22 mouse cellular contexts compared by ENCODE assay signal in the genomic region with DNA sequence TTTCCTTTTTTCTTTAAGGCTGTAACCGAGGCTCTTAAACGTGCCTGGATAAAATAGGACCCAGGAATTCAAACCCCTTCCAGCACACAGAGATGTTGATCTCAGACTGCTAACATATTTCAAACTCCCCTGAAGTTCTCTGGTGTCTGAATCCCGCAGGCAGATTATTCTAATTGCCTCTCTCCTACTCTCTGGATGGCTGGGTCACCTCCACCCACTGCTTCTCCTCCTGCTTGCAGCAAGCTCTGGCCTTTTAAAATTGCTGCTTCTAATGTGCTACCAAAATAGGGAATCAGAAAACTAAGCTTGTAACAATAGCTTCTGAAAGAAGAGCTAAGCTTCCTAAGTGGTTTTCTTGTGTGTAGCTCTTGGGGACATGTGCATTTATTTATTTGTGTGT.
A peak's percentile ranks its signal among the peaks of the same experiment; 100 is the strongest.
DNase-seq lines count a peak whose midpoint lies in the region; ATAC-seq and TF ChIP-seq lines count a peak whose summit lies in the region.
"Had no signal": no experiment of that assay in that cellular context is flagged by ENCODE, and none has a peak within 500 bp of the region (broad histone marks: within the 10 kb centered on the region; RNA-seq: fewer than 3 reads in every experiment).

No protein-coding gene starts in this region.

- H3K4me3 ChIP-seq in embryonic facial prominence, embryonic 13.5 days: no peak overlapping the region
- no peak overlapping the region for H3K4me3 ChIP-seq in embryonic facial prominence, embryonic 10.5 days
- no peak overlapping the region for H3K4me3 ChIP-seq in left cerebral cortex, adult 2 months
- H3K4me3 ChIP-seq in midbrain, embryonic 15.5 days: no peak overlapping the region
- H3K4me3 ChIP-seq in midbrain, embryonic 11.5 days (ENCODE audit: low read depth, low read length): no peak overlapping the region
- H3K4me3 ChIP-seq: embryonic facial prominence, embryonic 12.5 days; forebrain, embryonic 10.5 days; forebrain, embryonic 13.5 days; gastrocnemius, adult 2 months; hindbrain, embryonic 12.5 days; hindbrain, embryonic 15.5 days had no signal

- no peaks in the 10 kb centered on the region for H3K9me3 ChIP-seq in embryonic facial prominence, embryonic 13.5 days
- peaks cover 2% of the 10 kb centered on the region; the same call in 1 of the 2 replicates for H3K9me3 ChIP-seq in embryonic facial prominence, embryonic 10.5 days
- no peaks in the 10 kb centered on the region for H3K9me3 ChIP-seq in midbrain, embryonic 15.5 days
- H3K9me3 ChIP-seq in midbrain, embryonic 11.5 days (ENCODE audit: control insufficient read depth, low read length): no peaks in the 10 kb centered on the region
- H3K9me3 ChIP-seq: forebrain, embryonic 10.5 days; forebrain, embryonic 13.5 days; hindbrain, embryonic 12.5 days; hindbrain, embryonic 15.5 days had no signal

- ATAC-seq in embryonic facial prominence, embryonic 13.5 days (ENCODE audit: insufficient number of reproducible peaks, insufficient read depth, low FRiP score, low TSS enrichment, low read depth): no peak
- ATAC-seq in midbrain, embryonic 15.5 days (replicated peaks): no peak
- ATAC-seq in midbrain, embryonic 11.5 days (ENCODE audit: low FRiP score): no peak
- ATAC-seq: activated CD4-positive, CD25-positive, alpha-beta regulatory T cell, adult 4 months; forebrain, embryonic 13.5 days had no signal

- no peak for TF ChIP-seq CTCF in left cerebral cortex, adult 2 months (IDR thresholded peaks at IDR 0.05)

- H3K4me2 ChIP-seq in embryonic facial prominence, embryonic 13.5 days: no peak overlapping the region
- H3K4me2 ChIP-seq in midbrain, embryonic 15.5 days: no peak overlapping the region
- H3K4me2 ChIP-seq in midbrain, embryonic 11.5 days: no peak overlapping the region
- H3K4me2 ChIP-seq: embryonic facial prominence, embryonic 12.5 days; forebrain, embryonic 13.5 days; heart, embryonic 11.5 days; hindbrain, embryonic 12.5 days; hindbrain, embryonic 15.5 days had no signal

- no peak overlapping the region for H3K9ac ChIP-seq in embryonic facial prominence, embryonic 13.5 days
- H3K9ac ChIP-seq in midbrain, embryonic 15.5 days: no peak overlapping the region
- H3K9ac ChIP-seq in midbrain, embryonic 11.5 days (ENCODE audit: low read length): no peak overlapping the region
- H3K9ac ChIP-seq: embryonic facial prominence, embryonic 12.5 days; forebrain, embryonic 13.5 days; hindbrain, embryonic 12.5 days; hindbrain, embryonic 15.5 days had no signal

- WGBS in embryonic facial prominence, embryonic 13.5 days: 14% methylated on average over 3 of the region's 3 CpGs
- WGBS in embryonic facial prominence, embryonic 10.5 days: 48% methylated on average over 3 of the region's 3 CpGs
- WGBS in midbrain, embryonic 15.5 days: 36% methylated on average over 3 of the region's 3 CpGs
- 51% methylated on average over 3 of the region's 3 CpGs for WGBS in midbrain, embryonic 11.5 days

- H3K27me3 ChIP-seq in embryonic facial prominence, embryonic 13.5 days: no peaks in the 10 kb centered on the region
- no peaks in the 10 kb centered on the region for H3K27me3 ChIP-seq in embryonic facial prominence, embryonic 10.5 days (replicated peaks; ENCODE audit: low read depth, poor library complexity, severe bottlenecking)
- H3K27me3 ChIP-seq in midbrain, embryonic 15.5 days (replicated peaks): no peaks in the 10 kb centered on the region
- H3K27me3 ChIP-seq in midbrain, embryonic 11.5 days (ENCODE audit: control insufficient read depth, insufficient read depth, low read length): no peaks in the 10 kb centered on the region
- H3K27me3 ChIP-seq: embryonic facial prominence, embryonic 12.5 days; forebrain, embryonic 13.5 days; hindbrain, embryonic 12.5 days; hindbrain, embryonic 15.5 days had no signal

- DNase-seq in embryonic facial prominence, embryonic 10.5 days (ENCODE audit: low spot score): no peak
- peak in 1 of 2 experiments; percentile 16 for DNase-seq in left cerebral cortex, adult 2 months (ENCODE audit: extremely low spot score in 1 of 2, low spot score in 2 of 2)
- DNase-seq in left cerebral cortex, adult 11 months (ENCODE audit: low spot score): no peak
- DNase-seq in midbrain, embryonic 11.5 days (ENCODE audit: low spot score, missing footprints): no peak
- DNase-seq in adrenal gland, adult 18-20 months (ENCODE audit: low spot score in 2 of 2): no peak
- DNase-seq: adrenal gland, postnatal 10 days; adrenal gland, postnatal 36 days; cerebellum, adult 18-20 months; cerebellum, adult 9-10 months; cerebellum, postnatal 14 days; gastrocnemius, adult 2 months; gastrocnemius, postnatal 14 days; heart, adult 11 months had no signal

- peaks cover 9% of the 10 kb centered on the region; the same call in 1 of the 2 replicates for H3K4me1 ChIP-seq in embryonic facial prominence, embryonic 13.5 days
- peaks cover 9% of the 10 kb centered on the region for H3K4me1 ChIP-seq in embryonic facial prominence, embryonic 10.5 days
- 0 out of 2 replicates have a peak, but pooled peaks cover 3% of the 10 kb centered on the region for H3K4me1 ChIP-seq in midbrain, embryonic 15.5 days
- no peaks in the 10 kb centered on the region for H3K4me1 ChIP-seq in midbrain, embryonic 11.5 days (ENCODE audit: control insufficient read depth, insufficient read depth, low read length)
- H3K4me1 ChIP-seq: forebrain, embryonic 10.5 days; forebrain, embryonic 13.5 days; hindbrain, embryonic 12.5 days; hindbrain, embryonic 15.5 days had no signal

- intact Hi-C loops in left cerebral cortex, adult 2 months (cut with DNase I): no loop called here

- peak overlapping the region; percentile 33; the same call in 1 of the 2 replicates for H3K27ac ChIP-seq in embryonic facial prominence, embryonic 13.5 days
- H3K27ac ChIP-seq in embryonic facial prominence, embryonic 10.5 days (replicated peaks): no peak overlapping the region
- 0 out of 2 replicates have a peak overlapping the region, but pooled peaks have one; percentile 8 for H3K27ac ChIP-seq in left cerebral cortex, adult 2 months
- H3K27ac ChIP-seq in midbrain, embryonic 15.5 days: 0 out of 2 replicates have a peak overlapping the region, but pooled peaks have one; percentile 12
- H3K27ac ChIP-seq in midbrain, embryonic 11.5 days (ENCODE audit: low read depth, low read length): no peak overlapping the region
- H3K27ac ChIP-seq: embryonic facial prominence, embryonic 12.5 days; forebrain, embryonic 10.5 days; forebrain, embryonic 13.5 days; gastrocnemius, adult 2 months; hindbrain, embryonic 12.5 days; hindbrain, embryonic 15.5 days had no signal

- H3K36me3 ChIP-seq in embryonic facial prominence, embryonic 13.5 days: no peaks in the 10 kb centered on the region
- H3K36me3 ChIP-seq in embryonic facial prominence, embryonic 10.5 days (replicated peaks): no peaks in the 10 kb centered on the region
- H3K36me3 ChIP-seq in midbrain, embryonic 15.5 days (replicated peaks): no peaks in the 10 kb centered on the region
- H3K36me3 ChIP-seq in midbrain, embryonic 11.5 days (ENCODE audit: control insufficient read depth, insufficient read depth, low read length): no peaks in the 10 kb centered on the region
- H3K36me3 ChIP-seq: embryonic facial prominence, embryonic 12.5 days; forebrain, embryonic 10.5 days; hindbrain, embryonic 12.5 days; hindbrain, embryonic 15.5 days had no signal

Comparison
In these comparisons a context has a peak if more than half of its experiments do, and no peak if none do; other contexts are left out.
1. H3K27ac ChIP-seq: peak in embryonic facial prominence, embryonic 13.5 days (single experiment), left cerebral cortex, adult 2 months (single experiment) and midbrain, embryonic 15.5 days (single experiment); none in embryonic facial prominence, embryonic 10.5 days (single experiment) and midbrain, embryonic 11.5 days (single experiment).